Mouse (Mus musculus) liver, adult 2 months (tissue): Measurements from ENCODE around the gene Dcaf10. TPM values are rescaled to one million over a fixed set of nuclear protein-coding genes. Genes with fewer than 3 reads are reported as not detected.
"Not testable (repeated sequence)": the region's sequence is repeated elsewhere in the genome, so short reads cannot be mapped to it uniquely, and the experiment has no call there.

Experiments used
- DNase-seq: peaks from one replicate; pipeline ENCODE4 v3.0.0-alpha.2; 2011; ENCODE audit warnings: low read depth, low spot score; ENCODE audit errors: extremely low read depth
- H3K27ac ChIP-seq: fragments of 200-500 bp; replicated peaks from 2 replicates; pipeline ENCODE4 v1.5.1; 2012; ENCODE audit warnings: low read depth, mild to moderate bottlenecking, control low read depth, inconsistent platforms, low read length; ENCODE audit not compliant: insufficient read depth
- H3K27me3 ChIP-seq: fragments of 200-500 bp; 2 replicates; pipeline ENCODE4 v1.6.1; 2012; ENCODE audit warnings: mild to moderate bottlenecking, moderate library complexity, low read length, inconsistent platforms; ENCODE audit not compliant: control insufficient read depth, insufficient read depth
- H3K36me3 ChIP-seq: fragments of 200-500 bp; 2 replicates; pipeline ENCODE4 v1.6.1; 2012; ENCODE audit warnings: low read length, inconsistent platforms; ENCODE audit not compliant: control insufficient read depth, insufficient read depth
- H3K4me1 ChIP-seq: fragments of 200-500 bp; 2 replicates; pipeline ENCODE4 v1.6.1; 2011; ENCODE audit warnings: low read length; ENCODE audit not compliant: control insufficient read depth, insufficient read depth
- H3K4me3 ChIP-seq: fragments of 200-500 bp; 2 replicates; pipeline ENCODE4 v1.5.1; 2011; ENCODE audit warnings: low read depth, mild to moderate bottlenecking, control low read depth, low read length, moderate library complexity; ENCODE audit not compliant: insufficient read depth
- H3K79me2 ChIP-seq: fragments of 200-500 bp; 2 replicates; pipeline ENCODE4 v1.6.1; 2012; ENCODE audit warnings: inconsistent platforms, mild to moderate bottlenecking, low read length, moderate library complexity; ENCODE audit not compliant: control insufficient read depth, insufficient read depth
- H3K9ac ChIP-seq: fragments of 200-500 bp; 2 replicates; pipeline ENCODE4 v1.6.1; 2012; ENCODE audit warnings: low read depth, mild to moderate bottlenecking, control low read depth, inconsistent platforms, low read length
- CTCF ChIP-seq: fragments of 200-500 bp; IDR thresholded peaks from 2 replicates; pipeline ENCODE4 v1.5.1; 2011; ENCODE audit warnings: low read depth, low read length, control low read depth
- POLR2A ChIP-seq: fragments of 200-500 bp; IDR thresholded peaks from 2 replicates; pipeline ENCODE4 v1.6.1; 2011; ENCODE audit warnings: low read length, control low read depth; ENCODE audit not compliant: insufficient read depth; ENCODE audit errors: extremely low read depth
- WGBS: fragments of 180-500 bp; shearing (Covaris S2); methylation state at CpG from one replicate; pipeline ENCODE4 v1.1.7; 2018; 5-methylcytosine and 5-hydroxymethylcytosine counted together
- polyA plus RNA-seq: library from polyadenylated mRNA; depleted of rRNA; stranded (reverse); fragments of >200 nt; gene quantifications from 2 replicates; pipeline ENCODE4 v1.2.3, GENCODE M21; 2012
- total RNA-seq: library from RNA; depleted of rRNA; stranded (reverse); fragments of >200 nt; gene quantifications from 2 replicates; pipeline ENCODE4 v1.2.3, GENCODE M21; 2014

Dcaf10 gene
- total and polyA plus RNA-seq, 2 experiments = 8.5 to 12.9 TPM

- H3K9ac ChIP-seq = peak within 1 kb of the TSS; percentile 91
- WGBS = under 1% methylated on average over 75 of the region's 76 CpGs
- TF ChIP-seq CTCF (no peak), POLR2A (no peak; the same call in 1 of the 2 replicates)
These were observed 620 bp downstream of the Dcaf10 start, which contains the start of gene Exosc3 for GRCm38 (mm10) chr4:45342286-45343155. TSS of gene Exosc3 (minus strand) at chr4:45342732.

GRCm38 (mm10) chr4:45356653-45357052 is 14.8 kb downstream of the Dcaf10 start:
- Histone ChIP-seq H3K79me2 (no peaks in the 10 kb centered on the region; the same call in 1 of the 2 replicates), H3K4me3 (no peak overlapping the region), H3K27ac (no peak overlapping the region), H3K9ac (no peak overlapping the region), H3K27me3 (no peaks in the 10 kb centered on the region), H3K36me3 (peaks cover 20% of the 10 kb centered on the region), H3K4me1 (no peaks in the 10 kb centered on the region; the same call in 1 of the 2 replicates)
- peak; percentile 27 for DNase-seq
- WGBS = 26% methylated on average over 3 of the region's 3 CpGs
- TF ChIP-seq POLR2A (no peak), CTCF (no peak)

More at GRCm38 (mm10) chr4:45342286-45343155, 620 bp downstream of the Dcaf10 start, which contains the start of gene Exosc3:
- Histone ChIP-seq H3K27me3 (no peaks in the 10 kb centered on the region), H3K27ac (peak within 1 kb of the TSS; percentile 71), H3K4me1 (peaks cover 8% of the 10 kb centered on the region), H3K4me3 (peak within 1 kb of the TSS; percentile 74), H3K79me2 (peaks cover 14% of the 10 kb centered on the region), H3K36me3 (peaks cover 6% of the 10 kb centered on the region)
- peak; percentile 43 for DNase-seq

GRCm38 (mm10) chr4:45371261-45371660 is 29.4 kb downstream of the Dcaf10 start:
- H3K4me3 ChIP-seq = no peak overlapping the region
- TF ChIP-seq POLR2A = no peak
- TF ChIP-seq CTCF = no peak
- 97% methylated on average over 3 of the region's 3 CpGs for WGBS
- no peak overlapping the region for H3K9ac ChIP-seq
- no peak for DNase-seq
- H3K27me3 ChIP-seq = no peaks in the 10 kb centered on the region
- no peak overlapping the region for H3K27ac ChIP-seq
- H3K4me1 ChIP-seq = no peaks in the 10 kb centered on the region
- H3K79me2 ChIP-seq = no peaks in the 10 kb centered on the region
- H3K36me3 ChIP-seq = peaks cover 47% of the 10 kb centered on the region

- DNase-seq = no peak
These were observed 33.0 kb downstream of the Dcaf10 start for GRCm38 (mm10) chr4:45374879-45375278.

GRCm38 (mm10) chr4:45376573-45376972 is 34.7 kb downstream of the Dcaf10 start:
- Histone ChIP-seq H3K79me2 (no peaks in the 10 kb centered on the region), H3K27ac (no peak overlapping the region), H3K4me1 (no peaks in the 10 kb centered on the region), H3K4me3 (no peak overlapping the region), H3K9ac (no peak overlapping the region), H3K36me3 (peaks cover 52% of the 10 kb centered on the region), H3K27me3 (no peaks in the 10 kb centered on the region)
- 90% methylated on average over 4 of the region's 4 CpGs for WGBS
- TF ChIP-seq POLR2A = no peak
- no peak for TF ChIP-seq CTCF
- no peak for DNase-seq

More at GRCm38 (mm10) chr4:45374879-45375278, 33.0 kb downstream of the Dcaf10 start:
- Histone ChIP-seq H3K27me3 (no peaks in the 10 kb centered on the region), H3K4me3 (no peak overlapping the region), H3K79me2 (no peaks in the 10 kb centered on the region), H3K9ac (no peak overlapping the region), H3K4me1 (no peaks in the 10 kb centered on the region), H3K36me3 (peaks cover 64% of the 10 kb centered on the region), H3K27ac (no peak overlapping the region)
- no peak for TF ChIP-seq CTCF
- no peak for TF ChIP-seq POLR2A
- WGBS = 78% methylated on average over 5 of the region's 5 CpGs

- 90% methylated on average over 10 of the region's 10 CpGs for WGBS
- H3K27ac ChIP-seq, H3K9ac ChIP-seq: not testable (repeated sequence)
These were observed 39.1 kb downstream of the Dcaf10 start for GRCm38 (mm10) chr4:45380903-45381580.

GRCm38 (mm10) chr4:45382133-45382532 is 40.2 kb downstream of the Dcaf10 start:
- H3K27ac ChIP-seq, H3K4me3 ChIP-seq, H3K27me3 ChIP-seq, DNase-seq, H3K4me1 ChIP-seq, H3K9ac ChIP-seq, H3K79me2 ChIP-seq: not testable (repeated sequence)
- 24% methylated on average over 2 of the region's 2 CpGs for WGBS
- H3K36me3 ChIP-seq = peaks cover 11% of the 10 kb centered on the region

More at GRCm38 (mm10) chr4:45380903-45381580, 39.1 kb downstream of the Dcaf10 start:
- H3K27me3 ChIP-seq, H3K79me2 ChIP-seq, H3K4me1 ChIP-seq, DNase-seq, H3K4me3 ChIP-seq: not testable (repeated sequence)
- H3K36me3 ChIP-seq = peaks cover 21% of the 10 kb centered on the region

- not testable (repeated sequence) for H3K4me3 ChIP-seq, H3K36me3 ChIP-seq, H3K27ac ChIP-seq, H3K27me3 ChIP-seq, DNase-seq, H3K4me1 ChIP-seq, H3K79me2 ChIP-seq, H3K9ac ChIP-seq
- 97% methylated on average over 5 of the region's 5 CpGs for WGBS
These were observed 45.4 kb downstream of the Dcaf10 start for GRCm38 (mm10) chr4:45387296-45387695.
